Mouse (Mus musculus) WW6 (cell line): Measurements from ENCODE around the gene Tmem69.

Experiments used
- DNase-seq: peaks from one replicate; pipeline ENCODE4 v3.0.0-alpha.2; 2013; ENCODE audit warnings: low read depth, low spot score

The Tmem69 gene

DNA sequence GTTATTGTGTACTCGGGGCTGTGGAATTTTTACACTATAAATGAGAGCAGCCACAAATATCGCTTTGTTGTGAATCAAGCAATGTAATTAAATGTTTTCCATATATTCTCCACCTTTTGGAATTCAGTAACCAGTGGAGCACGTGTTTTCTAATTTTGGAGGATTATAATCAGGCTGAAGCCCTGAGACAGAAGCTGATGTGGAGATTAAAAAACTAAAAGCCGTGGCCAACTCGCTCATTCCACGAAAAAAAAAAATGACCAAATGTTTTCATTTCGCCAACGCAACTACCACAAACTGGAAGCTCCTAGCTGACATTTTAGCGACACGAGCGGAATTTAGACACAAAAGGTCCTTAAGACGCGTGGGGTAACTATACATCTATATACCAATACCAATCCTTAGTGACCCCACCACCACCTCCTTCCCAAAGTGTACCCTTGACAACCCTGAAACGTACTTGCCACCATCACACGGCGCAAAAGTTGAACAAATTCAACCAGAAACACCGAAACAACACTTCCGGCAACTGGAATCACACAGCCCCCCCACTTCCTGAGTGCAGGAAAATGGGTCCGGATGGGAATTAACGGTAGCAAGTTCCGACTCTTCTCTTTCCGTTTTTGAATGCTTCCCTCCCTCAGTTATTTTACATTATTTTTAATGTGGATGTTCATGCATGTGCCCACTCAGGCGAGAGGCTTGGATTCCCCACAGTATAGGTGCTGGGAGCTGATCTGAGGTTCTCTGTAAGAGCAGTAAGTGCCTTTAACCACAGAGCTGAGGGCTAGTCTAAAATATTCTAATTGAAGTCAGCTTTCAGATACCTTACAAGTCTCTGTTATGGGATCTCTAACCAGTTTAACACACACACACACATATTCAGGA is at the start of gene Tmem69:
TSS of gene Tmem69 (minus strand) at position 524 of the 888 bp plus-strand sequence.
- peak; percentile 49 for DNase-seq

DNA sequence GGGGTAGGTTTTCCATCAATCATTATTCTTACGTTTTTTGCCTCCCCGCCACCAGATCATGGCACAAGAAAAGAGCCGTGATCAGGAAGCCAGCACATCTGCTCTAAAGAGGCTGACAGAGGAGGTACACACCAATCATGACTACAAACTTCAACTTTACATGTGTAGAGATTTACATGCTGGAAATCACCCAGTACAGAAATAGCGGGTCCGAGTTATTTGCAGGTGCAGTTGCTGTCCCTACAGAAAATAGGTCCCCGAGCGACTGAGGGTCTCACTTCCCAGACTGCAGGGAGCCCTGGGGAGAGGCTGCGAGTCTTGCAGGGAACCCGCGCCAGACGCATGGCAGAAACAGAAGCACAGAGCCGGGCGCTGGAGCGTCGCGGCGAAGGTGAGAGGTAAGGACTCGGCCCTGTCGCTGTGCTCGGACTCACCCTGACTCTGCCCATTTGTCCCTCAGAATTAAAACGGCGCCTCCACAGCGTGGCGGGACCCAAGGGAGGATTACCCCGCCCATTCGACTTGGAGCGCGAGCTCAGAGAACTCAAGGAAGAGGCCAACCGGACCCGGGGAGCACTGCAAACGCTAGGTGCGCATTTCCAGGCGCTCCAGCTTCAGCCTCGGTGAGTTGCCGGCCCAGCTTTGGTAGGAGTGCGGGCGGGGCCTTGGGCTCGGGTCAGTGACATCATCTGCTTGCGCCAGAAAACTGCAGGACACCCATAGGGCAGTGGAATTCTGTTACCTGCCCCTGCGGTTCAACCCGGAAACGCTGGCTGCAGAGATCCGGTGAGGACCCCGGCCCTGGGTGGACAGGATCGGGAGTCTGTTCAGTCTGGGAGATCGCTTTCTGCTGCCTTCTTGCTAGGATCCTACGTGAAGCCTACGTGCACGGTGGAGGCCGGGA is 41.5 kb upstream of the Tmem69 start:
- peak; percentile 89 for DNase-seq

DNA sequence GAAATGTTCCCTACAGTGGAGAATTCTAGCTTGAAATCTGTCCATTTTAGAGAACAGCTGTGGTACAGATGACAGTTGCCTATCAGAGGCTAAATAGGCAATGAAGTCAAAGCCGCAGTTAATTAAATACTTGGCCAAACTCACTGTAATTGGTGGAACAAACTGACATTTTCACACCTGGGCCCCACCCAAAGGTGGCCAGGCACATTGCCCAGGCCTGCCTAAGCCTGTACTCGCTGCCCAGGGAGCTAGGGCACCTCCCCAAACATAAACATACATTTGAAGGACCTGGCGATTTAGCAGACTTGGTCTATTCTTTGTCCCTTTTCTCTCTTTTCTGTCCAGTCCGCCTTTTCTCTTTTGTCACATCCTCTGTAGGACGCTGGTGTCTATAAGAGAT is 40.6 kb upstream of the Tmem69 start, which contains the start of gene Ccdc17:
TSS of gene Ccdc17 (plus strand) at position 276 of the 400 bp plus-strand sequence.
- no peak for DNase-seq

DNA sequence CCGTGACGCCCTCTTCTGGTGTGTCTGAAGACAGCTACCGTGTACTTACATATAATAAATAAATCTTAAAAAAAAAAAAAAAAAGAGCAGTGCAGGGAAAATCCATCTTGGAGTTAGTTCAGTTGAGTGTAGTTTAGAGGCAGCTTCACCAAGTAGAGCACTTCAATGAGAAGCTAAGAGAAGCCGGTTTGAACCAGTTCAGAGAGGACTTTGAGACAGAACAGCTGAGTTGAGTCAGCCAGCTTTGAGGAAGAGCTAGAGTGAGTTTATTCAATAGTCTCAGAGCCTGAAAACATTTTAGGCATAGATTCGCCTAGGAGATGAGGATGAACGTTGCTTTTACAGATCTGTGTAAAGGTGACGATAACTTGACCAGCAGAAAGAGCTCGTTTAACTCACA is 40.1 kb upstream of the Tmem69 start:
- no peak for DNase-seq

DNA sequence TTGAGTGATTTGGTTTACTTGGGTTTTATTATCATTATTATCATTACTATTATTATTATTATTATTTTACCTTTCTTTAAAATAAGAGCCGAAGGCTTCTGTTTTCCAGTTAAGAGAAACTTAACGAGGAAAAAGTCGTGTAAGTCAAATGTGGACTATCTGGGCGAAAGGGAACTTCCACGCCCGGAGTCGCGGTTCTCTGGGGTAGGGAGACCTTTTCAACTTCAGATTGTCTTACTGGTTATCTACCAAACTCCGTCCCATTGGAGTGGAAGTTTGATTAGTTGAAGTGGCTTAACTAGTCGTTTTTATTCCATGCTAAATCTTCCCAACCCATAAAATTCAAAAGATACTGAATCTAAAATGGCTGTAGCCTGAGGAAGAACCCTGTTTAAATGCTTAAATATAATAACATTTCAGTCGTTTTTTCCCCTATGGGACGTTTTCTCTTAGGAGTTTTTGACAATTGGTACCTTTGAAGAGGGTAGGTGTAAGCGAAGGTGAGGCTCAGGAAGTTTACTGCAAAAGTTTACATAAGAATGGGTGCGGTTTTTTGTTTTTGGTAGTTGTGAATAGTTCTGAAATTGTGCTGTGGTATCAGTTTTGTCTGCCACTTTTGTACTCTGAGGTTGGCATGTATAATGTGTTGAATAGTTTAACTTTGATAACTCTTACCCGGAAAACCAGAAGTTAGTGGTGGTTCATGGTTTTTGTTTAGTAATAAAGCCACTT is 2.6 kb upstream of the Tmem69 start:
- no peak for DNase-seq

DNA sequence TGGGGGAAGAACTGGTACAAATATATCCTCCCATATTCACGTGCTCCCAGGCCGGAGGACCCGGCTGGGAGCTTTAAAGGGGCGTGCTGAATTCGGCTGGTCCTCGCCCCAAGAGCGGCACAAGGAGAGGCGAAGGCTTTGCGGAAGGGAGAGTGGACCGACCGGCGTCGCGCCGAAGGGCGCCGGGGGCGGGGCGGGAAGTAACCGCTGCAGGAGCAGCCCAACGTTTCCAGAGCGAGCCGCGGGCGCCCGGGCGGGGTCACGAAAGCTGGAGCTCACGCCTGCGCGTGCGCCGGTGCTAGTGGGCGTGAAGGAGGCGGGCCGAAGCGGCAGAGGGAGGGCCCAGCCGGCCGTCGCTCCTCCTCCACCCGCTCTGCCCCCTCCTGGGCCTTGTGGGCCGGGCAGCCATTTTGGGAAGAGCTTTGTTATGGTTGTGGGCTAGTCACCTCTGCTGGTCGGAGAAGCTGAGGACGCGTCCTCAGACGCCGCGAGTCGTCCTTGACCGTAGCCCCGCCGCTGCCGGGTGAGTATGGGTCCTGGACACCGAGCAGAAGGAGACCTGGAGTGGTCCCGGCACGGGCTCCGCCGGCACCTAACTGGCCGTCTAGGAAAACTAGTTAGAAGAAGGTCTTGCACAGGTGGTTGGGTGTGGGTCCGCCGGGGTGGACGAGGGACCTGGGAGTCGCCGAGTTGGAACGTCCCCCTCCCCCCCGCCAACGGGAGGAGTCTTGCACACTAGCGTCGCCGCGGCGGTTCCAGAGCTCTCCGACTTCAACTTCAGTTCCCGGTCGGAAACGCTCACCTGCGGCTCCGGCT is 1.8 kb upstream of the Tmem69 start, which contains the start of gene Gpbp1l1:
TSS of gene Gpbp1l1 (plus strand) at position 353 of the 816 bp plus-strand sequence.
- peak; percentile 87 for DNase-seq

DNA sequence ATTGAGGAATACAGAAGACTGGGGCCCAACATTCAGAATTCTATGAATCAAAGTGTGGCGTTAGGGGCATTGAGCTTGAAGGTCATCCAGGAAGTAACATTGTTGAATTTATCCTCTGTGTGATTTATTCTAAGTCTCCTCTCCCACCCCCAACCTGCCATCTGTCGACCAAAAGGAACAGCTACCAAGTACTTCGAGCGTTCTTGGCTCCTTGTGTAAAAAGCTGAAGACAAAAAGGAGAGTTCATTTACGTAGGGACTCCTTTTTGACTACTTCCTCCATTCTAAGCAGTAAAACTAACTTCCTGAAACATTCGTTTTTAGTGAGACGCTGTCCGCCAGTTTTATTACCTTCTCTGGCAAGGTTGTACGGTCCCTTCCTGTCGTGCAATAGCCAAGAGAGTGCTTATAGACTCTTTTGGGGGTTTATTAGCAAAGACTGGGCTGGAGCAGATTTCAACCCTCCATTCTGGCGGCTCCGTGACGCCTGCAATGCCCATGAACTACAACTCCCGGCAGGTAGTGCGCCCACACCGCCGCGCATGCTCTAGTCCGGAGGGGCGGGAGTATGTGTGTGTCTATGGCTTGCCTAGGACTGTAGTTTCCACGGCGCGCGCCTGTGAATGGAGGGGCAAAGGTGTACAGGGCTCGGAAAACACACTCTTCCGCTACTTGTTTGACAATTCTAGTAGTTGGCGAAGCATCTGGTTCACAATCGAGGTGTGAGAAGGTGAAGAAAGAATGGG is 997 bp upstream of the Tmem69 start:
- DNase-seq: peak; percentile 84

DNA sequence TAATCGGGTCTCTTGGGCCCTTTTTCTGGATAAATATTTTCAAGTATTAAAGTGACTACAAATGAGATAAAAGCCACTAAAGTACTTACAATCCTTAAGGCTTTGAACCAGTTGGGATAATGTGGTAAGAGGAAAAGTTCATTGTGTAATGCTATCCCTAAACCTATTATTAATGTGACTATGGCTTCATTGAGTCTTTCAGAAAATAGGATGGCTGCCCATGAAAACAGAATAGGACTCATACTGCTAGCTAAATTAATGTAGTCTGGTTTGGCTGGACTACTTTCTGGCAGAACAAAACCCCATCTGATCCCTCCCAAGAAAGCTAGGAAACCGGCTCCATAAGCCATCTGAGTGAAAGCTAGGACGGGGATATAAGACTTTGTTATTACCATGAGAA is 2.7 kb downstream of the Tmem69 start:
- no peak for DNase-seq

DNA sequence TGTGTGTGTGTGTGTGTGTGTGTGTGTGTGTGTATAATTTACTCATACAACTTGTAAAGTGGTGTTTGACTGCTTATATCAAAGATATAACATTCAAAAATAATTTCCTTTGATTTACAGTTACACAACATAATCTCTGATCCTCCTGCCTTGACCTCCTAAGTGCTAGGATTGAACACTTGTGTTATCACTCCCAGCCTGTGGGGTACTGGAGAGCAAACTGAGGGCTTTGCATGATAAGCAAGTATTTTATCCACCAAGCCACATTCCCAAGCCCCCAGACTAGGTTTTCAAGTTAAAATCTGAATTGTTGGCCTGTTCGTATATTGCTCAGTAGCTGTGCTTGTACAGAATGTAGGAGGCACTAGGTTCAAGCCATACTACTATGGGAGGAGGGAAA is 5.3 kb downstream of the Tmem69 start:
- no peak for DNase-seq

DNA sequence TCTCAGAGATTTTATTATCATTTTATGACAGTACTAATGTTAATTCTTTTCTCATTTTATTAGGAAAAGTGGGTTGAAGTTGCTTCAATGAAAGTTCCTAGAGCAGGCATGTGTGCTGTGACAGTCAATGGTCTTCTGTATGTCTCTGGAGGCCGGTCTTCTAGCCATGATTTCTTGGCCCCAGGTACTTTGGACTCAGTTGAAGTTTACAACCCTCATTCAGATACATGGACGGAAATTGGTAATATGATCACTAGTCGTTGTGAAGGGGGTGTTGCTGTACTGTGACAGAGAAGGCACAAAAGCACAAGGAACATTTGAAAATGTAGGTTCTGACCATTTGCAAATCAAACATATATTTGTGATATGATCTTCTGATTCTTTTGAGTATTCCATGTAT is 18.0 kb downstream of the Tmem69 start:
- DNase-seq: no peak

DNA sequence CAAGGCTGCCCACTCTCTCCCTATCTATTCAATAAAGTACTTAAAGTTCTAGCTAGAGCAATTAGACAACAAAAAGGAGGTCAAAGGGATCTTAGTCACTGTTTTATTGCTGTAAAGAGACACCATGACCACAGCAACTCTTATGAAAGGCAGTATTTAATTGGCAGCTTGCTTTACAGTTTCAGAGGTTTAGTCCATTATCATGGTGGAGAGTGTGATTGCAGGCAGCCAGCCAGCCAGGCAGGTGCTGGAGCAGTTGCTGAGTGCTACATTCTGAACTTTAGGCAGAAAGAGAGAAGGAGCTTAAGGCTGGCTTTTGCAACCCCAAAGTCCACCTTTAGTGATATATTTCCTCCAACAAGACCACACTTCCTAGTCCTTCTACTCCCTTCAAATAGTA is 19.4 kb downstream of the Tmem69 start:
- DNase-seq: no peak

DNA sequence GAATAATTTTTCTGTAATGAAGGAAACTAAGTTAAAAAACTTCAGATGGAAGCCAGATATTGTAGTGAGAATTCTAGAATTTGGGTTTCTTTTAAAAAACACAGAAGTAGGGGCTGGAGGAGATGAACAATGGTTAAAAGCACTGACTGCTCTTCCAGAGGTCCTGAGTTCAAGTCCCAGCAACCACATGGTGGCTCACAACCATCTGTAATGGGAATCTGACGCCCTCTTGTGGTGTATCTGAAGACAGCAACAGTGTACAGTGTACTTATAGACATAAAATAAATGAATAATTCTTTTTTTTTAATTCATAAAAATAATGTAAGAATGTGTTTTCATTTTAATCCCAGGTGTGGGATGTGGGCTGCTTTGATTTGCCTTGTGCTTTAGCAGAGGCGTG is 24.6 kb downstream of the Tmem69 start:
- no peak for DNase-seq

DNA sequence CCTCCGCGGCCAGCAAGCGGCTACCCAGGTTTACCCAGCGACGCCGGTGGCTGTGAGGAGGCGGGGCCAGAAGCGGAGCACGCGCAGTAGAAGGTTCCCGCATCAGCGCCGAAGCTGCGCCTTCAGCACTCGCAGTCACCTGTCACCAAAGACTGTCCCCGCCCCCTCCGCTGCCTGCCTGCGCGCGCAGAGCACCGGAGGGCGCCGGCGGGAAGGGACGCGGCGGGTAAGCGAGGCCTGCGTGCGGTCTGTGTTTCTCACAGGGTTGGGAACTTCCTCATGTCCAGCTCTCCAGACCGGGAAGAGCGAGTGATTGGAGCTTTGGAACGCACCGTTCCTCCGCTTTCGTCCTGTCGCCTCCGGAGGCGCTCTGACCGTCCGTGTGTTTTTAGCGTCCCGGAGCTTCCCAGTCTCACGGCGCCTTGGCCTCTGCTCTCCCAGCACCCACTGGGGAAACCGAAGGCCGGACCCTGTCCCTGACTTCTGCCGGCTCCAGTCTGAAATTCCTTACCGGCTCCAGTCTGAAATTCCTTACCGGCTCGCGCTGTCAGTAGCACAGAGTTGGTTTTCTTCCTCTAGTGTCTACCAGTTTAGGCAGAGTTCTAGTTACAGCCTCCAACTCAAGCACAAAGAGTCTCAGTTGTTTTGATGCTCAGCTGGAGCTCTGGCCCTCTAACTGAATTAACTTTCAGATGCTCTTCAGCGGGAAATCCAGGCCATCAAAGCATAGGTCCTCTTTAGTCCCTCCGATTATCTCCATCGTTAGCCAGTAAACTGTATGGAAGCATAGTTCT is 48.1 kb downstream of the Tmem69 start, which contains the start of gene Ipp:
TSS of gene Ipp (plus strand) at position 125 of the 794 bp plus-strand sequence.
- peak; percentile 83 for DNase-seq

DNA sequence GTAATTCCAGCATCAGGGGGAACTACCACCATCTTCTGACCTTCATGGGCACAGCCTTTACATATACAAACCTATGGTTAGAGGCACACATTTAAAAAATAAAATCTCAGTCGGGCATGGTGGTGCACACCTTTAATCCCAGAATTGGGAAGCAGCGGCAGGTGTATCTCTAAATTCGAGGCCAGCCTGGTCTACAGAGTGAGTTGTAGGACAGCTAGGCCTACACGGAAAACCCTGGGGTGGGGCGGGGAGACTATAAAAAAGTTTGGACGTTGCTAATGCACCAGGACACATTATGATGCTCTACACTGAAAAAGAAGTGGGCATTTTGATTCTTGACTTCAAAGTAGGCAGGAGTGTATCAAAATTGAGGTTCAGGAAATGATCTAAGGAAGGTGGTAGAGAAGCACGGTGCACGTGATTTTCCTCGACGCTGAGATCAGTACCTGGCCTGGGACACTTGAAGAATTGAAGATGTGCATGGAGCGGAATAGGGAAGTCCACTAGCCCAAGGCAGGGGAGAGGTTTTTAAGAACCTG is 48.8 kb downstream of the Tmem69 start:
- DNase-seq: no peak
